Mouse (Mus musculus) layer of hippocampus, adult 8-10 months (tissue): ENCODE results near the gene Gm49425. TPM values are rescaled to one million over a fixed set of nuclear protein-coding genes. Genes with fewer than 3 reads are reported as not detected.
A peak's percentile ranks its signal among the peaks of the same experiment; 100 is the strongest.
"Not testable (repeated sequence)": the region's sequence is repeated elsewhere in the genome, so short reads cannot be mapped to it uniquely, and the experiment has no call there.

Source experiments
- DNase-seq, 2 experiments: peaks; one replicate each; pipeline ENCODE4 v3.0.0; 2022; ENCODE audit warnings: low spot score in 2 of 2
- total RNA-seq, 4 experiments: library from RNA; stranded (reverse); gene quantifications; 2 replicates each; pipeline ENCODE4 v1.2.4; 2022

The Gm49425 gene
- not detected for total RNA-seq

DNA sequence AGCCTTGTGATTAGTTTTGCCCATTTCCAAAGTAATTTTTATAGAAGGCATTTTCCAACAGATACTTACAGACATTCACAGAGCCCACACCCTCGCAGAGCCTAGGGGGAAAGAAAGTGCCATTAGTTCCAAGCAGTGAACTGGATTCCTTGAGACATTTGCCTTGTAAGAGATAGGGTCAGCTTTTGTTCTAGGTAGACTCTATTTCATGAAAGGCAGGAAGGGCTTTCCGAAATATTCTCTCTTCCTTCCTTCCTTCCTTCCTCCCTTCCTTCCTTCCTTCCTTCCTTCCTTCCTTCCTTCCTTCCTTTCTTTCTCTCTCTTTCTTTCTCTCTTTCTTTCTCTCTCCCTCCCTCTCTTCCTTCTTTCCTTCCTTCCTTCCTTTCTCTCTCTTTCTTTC lies at the start of gene Gm49425:
TSS of gene Gm49425 (minus strand) at position 101 of the 400 bp plus-strand sequence.
- not testable (repeated sequence) for DNase-seq

- no peak for DNase-seq
These were observed 45.8 kb upstream of the Gm49425 start, which contains the start of gene Krt90 for GRCm38 (mm10) chr15:101562850-101563249. Krt90 (minus strand) TSS chr15:101562950.

DNA sequence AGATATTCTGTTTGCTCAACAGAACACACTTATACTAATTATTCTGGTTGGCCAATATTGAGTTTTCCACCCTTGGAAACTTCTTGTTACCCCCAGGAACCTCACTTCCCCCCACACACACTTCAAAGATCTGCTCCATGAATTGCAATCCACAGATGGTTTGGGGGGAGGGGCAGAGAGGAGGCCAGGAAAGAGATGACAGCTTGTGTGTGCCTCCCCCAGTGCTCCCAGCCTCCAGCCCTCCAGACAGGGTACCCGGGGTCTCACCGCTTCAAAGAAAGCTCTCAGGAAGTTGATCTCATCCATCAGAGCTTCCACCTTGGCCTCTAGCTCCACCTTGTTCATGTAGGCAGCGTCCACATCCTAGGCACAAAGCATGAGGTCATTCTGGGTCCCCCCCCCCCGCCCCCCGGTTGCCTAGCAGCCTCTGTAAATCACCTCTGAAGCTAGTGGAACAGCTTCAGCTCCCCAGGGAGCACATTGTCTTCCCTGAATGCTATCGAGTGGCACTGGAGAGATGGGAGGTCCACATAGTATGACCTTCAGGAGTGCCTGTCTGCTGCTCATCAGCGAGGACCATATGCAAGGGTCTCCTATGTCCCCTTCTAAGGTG lies 41.1 kb upstream of the Gm49425 start:
- DNase-seq = no peak

DNA sequence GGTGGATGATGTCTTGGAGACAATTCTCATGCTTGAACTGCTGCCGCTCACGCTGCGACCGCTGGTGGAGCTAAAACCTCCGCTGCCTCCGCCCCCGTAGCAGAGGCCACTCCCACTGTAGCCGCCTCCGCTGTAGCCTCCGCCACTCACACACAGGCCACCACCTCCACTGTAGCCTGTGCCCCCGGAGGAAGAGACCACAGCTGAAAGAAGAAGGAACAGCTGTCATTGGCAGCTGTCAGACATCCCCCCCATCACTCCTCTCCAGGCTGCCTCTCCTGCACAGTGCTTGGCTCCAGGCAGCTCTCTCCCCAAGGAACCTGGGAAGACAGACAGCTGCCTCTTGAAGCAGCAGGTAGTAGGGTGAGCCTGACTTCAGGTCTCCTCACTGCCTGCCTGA lies 36.1 kb upstream of the Gm49425 start:
- no peak for DNase-seq

GRCm38 (mm10) chr15:101552188-101552587 lies 35.1 kb upstream of the Gm49425 start:
- no peak for DNase-seq

DNA sequence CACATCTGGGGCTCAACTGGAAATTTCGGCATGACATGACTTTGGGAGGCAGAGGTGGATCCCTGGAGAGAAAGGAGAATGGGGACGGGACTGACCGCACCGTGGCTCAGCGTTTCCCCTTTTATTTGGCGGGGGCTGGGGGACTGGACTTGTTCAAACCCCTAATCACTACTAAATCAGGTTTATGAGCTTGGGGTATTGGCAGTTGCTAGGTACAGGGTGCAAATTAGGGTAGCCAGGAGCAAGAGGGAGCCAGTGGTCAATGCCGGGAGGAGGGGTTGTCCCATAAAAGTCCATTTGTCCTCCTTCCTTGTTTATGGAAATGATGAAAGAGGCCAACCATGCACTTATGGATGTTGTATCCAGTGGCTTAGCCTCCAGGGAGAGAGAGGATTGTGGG lies 33.5 kb upstream of the Gm49425 start, which contains the start of gene Krt82:
TSS of gene Krt82 (minus strand) at position 101 of the 400 bp plus-strand sequence.
- DNase-seq = no peak

DNA sequence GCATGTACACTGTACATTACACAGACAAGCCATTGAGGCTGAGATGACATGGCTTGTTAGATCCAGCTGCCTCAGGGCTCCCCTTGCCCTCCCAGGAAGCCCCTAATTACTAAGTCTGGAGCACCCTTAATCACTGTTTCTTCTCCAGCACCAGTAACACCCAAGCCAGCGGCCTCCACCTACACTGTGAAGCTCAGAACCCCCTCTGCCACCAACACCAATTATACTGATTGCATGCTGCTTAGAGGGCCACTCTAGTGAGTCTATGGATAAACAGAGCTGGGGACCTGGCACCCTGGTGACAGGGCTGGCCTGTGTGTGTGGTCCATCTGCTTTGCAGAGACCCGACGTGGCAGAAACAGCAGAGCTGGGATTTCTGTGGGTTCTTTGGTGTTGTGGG lies 27.4 kb upstream of the Gm49425 start:
- no peak for DNase-seq

DNA sequence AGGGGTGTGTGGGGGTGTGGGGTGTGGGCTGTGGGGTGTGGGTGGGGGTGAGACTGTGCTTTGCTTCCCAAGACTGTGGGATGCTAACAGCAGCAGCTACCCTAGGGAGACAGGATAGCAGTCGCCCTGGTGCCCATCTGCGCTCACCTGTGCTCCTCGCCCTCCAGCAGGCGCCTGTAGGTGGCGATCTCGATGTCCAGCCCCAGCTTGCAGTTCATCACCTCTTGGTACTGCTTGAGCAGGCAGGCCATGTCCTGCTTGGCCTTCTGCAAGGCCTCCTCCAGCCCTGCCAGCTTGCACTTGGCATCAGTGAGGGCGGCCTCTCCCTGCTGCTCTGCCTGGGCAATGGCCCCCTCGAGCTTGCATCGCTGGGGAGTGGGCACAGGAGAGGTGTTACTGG lies 25.5 kb upstream of the Gm49425 start:
- DNase-seq = no peak

- no peak for DNase-seq
These were observed 21.5 kb upstream of the Gm49425 start for GRCm38 (mm10) chr15:101538580-101538900.

- no peak for DNase-seq
These were observed 21.0 kb upstream of the Gm49425 start for GRCm38 (mm10) chr15:101537864-101538579.

- no peak for DNase-seq
These were observed 19.2 kb upstream of the Gm49425 start for GRCm38 (mm10) chr15:101536054-101536850.

DNA sequence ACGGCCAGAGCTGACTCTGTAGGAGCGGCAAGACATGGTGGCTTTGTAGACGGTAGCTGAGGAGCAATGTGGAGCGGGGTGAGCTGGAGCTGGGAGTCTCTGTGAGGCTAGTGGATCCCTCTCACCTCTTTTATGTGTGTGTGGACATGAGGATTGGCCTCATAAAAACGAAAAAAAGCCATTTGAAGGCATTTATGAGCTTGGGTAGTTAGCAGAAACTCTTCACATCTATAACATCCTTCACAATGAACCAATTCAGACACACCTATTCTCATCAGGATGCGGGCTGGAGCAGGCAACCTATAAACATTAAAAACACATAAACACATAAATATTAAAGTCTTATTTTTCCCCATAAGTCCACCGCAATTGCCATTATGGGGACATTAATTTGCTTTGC lies 15.7 kb upstream of the Gm49425 start, which contains the start of gene Krt84:
TSS of gene Krt84 (minus strand) at position 101 of the 400 bp plus-strand sequence.
- DNase-seq = no peak

- no peak for DNase-seq
These were observed 5.6 kb upstream of the Gm49425 start for GRCm38 (mm10) chr15:101522556-101523232.

DNA sequence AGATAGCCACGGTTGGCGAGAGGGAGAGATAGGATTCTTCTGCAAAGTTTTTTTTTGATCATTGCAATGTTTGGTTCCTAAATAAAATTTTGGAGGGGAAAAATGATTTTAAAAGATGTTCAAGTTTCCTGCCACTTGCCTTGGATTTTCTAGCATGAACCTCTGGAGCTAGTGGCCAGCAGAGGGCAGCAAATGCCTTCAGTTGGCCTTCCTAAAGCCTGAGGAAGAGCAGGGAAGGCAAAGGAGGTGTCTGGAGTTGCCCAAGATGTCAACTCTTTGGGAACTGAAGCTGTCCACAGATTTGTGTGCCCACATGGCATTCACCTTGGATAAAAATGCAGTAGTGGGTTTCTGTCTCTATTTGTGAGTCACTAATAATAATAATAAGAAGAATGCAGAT lies 2.7 kb upstream of the Gm49425 start:
- peak; percentile 57 to 83 for DNase-seq

DNA sequence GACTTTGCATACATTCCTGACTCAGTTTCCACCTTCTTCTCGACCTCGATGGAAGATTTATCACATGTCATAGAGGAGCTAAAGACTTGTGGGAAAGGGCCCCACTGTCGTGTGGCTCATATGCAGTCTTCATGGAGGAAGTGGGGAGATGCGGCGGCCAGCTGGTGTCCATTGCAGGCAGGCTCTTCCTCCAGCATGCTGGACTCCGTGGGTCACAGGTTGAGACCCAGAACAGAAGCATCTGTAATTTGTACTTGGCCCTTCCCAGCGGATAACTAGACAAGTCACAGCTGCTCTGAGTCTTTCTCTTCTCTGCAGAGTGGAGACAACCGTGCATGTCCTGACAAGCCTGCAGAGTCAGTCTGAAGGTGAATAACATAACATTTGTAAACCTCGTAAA lies 8.8 kb downstream of the Gm49425 start:
- no peak for DNase-seq

- DNase-seq = no peak
These were observed 9.9 kb downstream of the Gm49425 start for GRCm38 (mm10) chr15:101506896-101507758.

DNA sequence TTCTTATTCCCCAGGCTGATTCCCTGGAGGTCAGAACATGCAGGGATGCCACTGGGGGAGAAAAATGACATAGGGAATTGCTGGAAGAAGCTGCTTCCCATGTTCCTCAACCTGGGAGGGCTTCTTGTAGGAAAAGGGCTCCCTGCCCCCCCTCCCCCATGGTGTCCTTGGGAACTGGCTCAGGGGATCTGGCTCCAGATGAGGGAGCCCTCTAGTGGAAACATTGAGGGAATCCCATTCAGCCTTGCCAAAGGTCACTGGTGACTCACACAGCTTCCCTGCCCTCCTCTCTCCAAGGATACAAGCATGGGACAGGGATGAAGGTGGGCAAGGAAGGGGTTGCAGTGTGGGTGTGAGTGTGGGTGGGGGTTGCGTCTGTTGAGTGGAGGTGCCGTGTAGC lies 19.9 kb downstream of the Gm49425 start:
- no peak for DNase-seq

- no peak for DNase-seq
These were observed 21.8 kb downstream of the Gm49425 start for GRCm38 (mm10) chr15:101495266-101495665.

DNA sequence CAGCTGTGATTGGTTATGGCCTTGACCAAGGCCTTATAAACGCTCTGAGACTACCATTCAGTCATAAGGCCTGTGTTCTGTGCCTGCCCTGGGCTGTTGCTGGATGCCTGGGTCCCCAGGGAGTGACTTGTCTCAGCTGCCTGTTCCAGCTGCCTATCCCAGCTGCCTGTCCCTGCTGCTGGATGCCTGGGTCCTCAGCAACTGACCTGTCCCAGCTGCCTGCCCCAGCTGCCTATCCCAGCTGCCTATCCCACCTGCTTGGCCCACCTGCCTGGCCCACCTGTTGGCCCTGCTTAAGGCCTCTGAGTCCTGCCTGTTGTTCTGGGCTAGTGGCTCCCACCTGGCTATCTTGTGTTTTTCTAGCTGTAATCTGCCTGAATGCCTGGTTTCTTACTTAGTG lies 22.9 kb downstream of the Gm49425 start:
- no peak for DNase-seq

DNA sequence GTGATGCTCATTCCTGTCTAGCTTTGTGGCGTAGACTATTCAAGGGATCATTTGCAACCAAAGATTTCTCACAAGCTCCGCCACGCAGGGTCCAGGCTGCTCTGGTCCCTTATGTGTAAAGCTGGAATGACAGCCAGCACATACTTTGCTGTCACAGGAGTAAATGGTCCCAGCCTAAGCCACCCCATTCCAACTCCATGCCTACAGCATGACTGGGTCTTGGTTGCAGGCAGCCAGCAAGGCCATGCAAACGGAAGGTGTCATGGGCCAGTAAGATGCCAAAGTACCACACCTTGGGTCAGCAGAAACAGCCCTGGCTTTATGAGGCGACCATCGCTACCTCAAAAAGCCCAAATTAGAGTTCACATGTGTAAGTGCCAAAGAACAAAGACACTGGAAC lies 23.3 kb downstream of the Gm49425 start:
- no peak for DNase-seq

GRCm38 (mm10) chr15:101492718-101493117 lies 24.3 kb downstream of the Gm49425 start:
- DNase-seq = no peak
